Mouse (Mus musculus) left cerebral cortex, postnatal 14 days (tissue): ENCODE data around the gene Psd. TPM values are rescaled to one million over a fixed set of nuclear protein-coding genes. Genes with fewer than 3 reads are reported as not detected.

Source experiments
- DNase-seq, 2 experiments: peaks; one replicate each; pipeline ENCODE4 v3.0.0; 2021 to 2022; ENCODE audit warnings: low spot score in 2 of 2, mixed read lengths in 1 of 2
- intact Hi-C: fragments of 180-260 bp; cut with DNase I; formaldehyde crosslinking; loops from one replicate; pipeline ENCODE4 v1.15.1; 2025
- total RNA-seq, 2 experiments: library from RNA; stranded (reverse); gene quantifications; 2 replicates each; pipeline ENCODE4 v1.2.3; 2021

Psd gene
- total RNA-seq, 2 experiments from 2014 or later: 580 to 627 TPM

DNA sequence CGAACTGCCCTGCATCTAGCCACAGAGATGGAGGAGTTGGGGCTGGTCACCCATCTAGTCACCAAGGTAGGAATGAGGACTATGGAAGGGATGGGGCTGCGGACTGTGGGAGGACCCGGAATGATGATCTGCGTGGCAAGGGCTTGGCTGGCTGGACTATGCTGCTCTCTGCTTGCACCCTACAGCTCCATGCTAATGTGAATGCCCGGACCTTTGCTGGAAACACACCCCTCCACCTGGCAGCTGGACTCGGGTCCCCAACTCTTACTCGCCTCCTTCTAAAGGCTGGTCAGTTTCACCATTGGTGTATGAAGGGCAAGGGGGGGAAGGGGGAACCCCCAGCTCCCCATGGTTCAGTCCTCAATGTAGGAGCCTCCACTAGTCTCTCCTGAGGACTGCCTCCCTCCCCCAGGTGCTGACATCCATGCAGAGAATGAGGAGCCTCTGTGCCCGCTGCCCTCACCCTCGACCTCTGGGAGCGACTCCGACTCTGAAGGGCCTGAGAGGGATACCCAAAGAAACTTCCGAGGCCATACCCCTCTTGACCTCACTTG is 16.6 kb downstream of the Psd start:
- intact Hi-C loops: no loop called here
- DNase-seq: no peak

- intact Hi-C loops: loop anchor here (5.0 kb wide), 1 partner anchor 172 kb away; no protein-coding TSS in a partner anchor
- DNase-seq: no peak
These were observed 17.2 kb downstream of the Psd start for GRCm38 (mm10) chr19:46309651-46310305.

DNA sequence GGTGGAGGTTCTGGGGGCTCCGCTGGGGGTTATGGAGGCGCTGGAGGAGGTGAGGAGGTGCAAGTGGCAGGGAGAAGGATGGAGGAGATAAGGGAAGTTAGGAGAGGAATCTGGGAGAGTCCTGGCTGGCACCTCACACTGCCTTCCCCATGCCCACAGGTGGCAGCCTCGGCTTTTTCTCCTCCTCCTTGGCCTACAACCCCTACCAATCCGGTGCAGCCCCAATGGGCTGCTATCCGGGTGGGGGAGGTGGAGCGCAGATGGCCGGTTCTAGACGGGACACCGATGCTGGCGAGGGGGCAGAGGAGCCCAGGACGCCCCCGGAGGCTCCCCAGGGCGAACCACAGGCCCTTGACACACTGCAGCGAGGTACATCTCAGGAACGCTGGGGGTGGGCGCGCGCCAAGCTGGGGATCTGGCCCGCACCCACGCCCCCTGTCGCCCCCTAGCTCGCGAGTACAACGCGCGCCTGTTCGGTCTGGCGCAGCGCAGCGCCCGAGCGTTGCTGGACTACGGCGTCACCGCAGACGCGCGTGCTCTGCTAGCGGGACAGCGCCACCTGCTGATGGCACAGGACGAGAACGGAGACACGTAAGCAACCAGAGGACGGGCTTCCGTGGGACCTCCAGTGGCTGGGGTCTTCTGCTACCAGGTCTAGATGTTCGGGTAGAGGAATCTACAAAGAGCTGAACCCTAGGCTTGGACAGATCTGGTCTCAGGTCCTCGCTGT is 18.1 kb downstream of the Psd start:
- intact Hi-C loops: loop anchor here (5.0 kb wide), 1 partner anchor 172 kb away; no protein-coding TSS in a partner anchor
- peak; percentile 87 to 93 for DNase-seq

DNA sequence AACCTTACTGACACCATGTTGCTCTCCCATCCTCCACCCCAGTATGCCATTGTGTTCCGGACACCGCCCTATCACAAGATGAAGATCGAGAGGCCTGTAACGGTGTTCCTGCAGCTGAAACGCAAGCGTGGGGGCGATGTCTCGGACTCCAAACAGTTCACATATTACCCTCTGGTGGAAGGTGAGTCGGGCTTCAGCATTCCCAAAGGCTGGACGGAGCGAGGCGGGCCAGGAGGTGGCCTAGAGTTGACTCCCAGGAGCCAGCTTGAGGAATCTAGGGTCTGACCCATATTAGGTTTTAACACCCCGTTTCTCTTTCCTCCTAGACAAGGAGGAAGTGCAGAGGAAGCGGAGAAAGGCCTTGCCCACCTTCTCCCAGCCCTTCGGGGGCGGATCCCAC is 18.7 kb downstream of the Psd start:
- intact Hi-C loops: loop anchor here (5.0 kb wide), 1 partner anchor 171 kb away; no protein-coding TSS in a partner anchor
- DNase-seq: no peak

GRCm38 (mm10) chr19:46307781-46308180 is 19.2 kb downstream of the Psd start:
- no peak for DNase-seq

GRCm38 (mm10) chr19:46306751-46307289 is 20.1 kb downstream of the Psd start:
- no peak for DNase-seq
- intact Hi-C loops: loop anchor here (5.0 kb wide), 1 partner anchor 170 kb away; no protein-coding TSS in a partner anchor

More at GRCm38 (mm10) chr19:46307781-46308180, 19.2 kb downstream of the Psd start:
- intact Hi-C loops: loop anchor here (5.0 kb wide), 1 partner anchor 170 kb away; no protein-coding TSS in a partner anchor

DNA sequence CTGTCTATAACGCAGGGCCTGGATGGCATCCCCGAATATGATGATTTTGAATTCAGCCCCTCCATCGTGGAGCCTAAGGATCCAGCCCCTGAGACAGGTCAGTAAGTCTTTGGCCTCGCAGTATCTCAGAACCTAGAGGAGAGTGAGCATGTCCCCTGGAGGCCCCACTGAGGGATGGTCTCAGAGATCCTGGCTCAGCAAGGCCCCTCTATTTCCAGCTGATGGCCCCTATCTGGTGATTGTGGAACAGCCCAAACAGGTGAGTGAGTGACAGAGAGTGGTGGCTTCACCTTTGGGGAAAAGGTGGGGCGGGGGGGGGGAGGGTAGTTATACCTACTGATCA is 20.7 kb downstream of the Psd start:
- no peak for DNase-seq
- intact Hi-C loops: loop anchor here (5.0 kb wide), 1 partner anchor 169 kb away; no protein-coding TSS in a partner anchor

- DNase-seq: peak in 1 of 2 experiments; percentile 74
- intact Hi-C loops: loop anchor here (5.0 kb wide), 1 partner anchor 168 kb away; no protein-coding TSS in a partner anchor
These were observed 21.3 kb downstream of the Psd start for GRCm38 (mm10) chr19:46305432-46306267.

GRCm38 (mm10) chr19:46304908-46305333 is 22.0 kb downstream of the Psd start:
- intact Hi-C loops: loop anchor here (5.0 kb wide), 1 partner anchor 168 kb away; no protein-coding TSS in a partner anchor
- no peak for DNase-seq

DNA sequence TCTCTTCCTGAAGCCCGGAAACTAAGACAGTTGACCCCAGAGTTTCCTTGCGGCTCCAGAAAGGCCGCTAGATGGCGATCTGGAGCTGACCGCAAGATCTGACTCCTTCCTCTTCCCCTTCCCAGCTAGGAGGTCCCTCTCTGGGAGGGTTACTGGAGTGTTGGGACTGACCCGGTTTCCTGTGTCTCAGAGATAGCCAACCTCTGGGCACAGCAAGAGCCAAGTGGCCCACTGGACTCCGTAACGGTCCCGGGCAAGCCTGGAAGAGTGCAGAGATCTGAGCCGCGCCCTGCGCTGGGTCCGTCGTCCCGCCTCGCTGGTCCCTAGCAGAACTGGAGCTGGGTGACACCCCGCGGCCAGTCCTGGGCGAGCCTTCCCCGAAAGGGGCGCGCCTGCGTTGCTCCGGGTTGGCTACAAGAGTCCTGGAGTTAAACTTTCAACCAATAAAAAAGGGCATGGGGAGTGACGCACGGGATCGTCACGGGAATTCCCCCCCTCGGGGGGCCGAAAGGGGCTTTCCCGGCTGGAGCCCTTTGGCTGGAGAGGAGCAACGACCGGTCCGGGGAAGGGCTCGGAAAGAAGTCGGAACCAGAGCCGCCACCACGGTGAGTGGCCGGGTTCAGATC is 22.6 kb downstream of the Psd start, which contains the start of gene Nfkb2:
Gene Nfkb2 (plus strand): TSS at position 105 of the 626 bp plus-strand sequence.
- DNase-seq: peak; percentile 79 to 81
- intact Hi-C loops: no loop called here

- intact Hi-C loops: no loop called here
- DNase-seq: no peak
These were observed 23.4 kb downstream of the Psd start for GRCm38 (mm10) chr19:46303251-46304215.

DNA sequence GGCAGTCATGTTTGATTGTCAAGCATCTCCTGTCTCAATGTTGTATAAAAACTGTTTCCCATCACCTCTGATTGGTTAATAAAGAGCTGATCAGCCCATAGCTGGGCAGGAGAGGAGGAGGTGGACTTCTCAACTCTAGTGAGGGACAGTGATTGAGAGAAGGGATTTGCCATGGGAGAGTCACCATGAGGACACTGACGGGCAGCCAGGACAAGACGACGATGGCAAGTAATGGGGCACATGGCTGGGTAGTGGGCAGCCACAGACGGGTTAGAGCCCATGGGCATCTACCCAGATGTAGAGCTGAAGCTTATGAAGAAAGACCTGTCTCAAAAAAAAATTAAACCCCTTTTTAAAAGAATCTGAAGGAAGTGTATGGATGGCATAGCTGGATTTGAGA is 24.4 kb downstream of the Psd start:
- no peak for DNase-seq
- intact Hi-C loops: no loop called here

DNA sequence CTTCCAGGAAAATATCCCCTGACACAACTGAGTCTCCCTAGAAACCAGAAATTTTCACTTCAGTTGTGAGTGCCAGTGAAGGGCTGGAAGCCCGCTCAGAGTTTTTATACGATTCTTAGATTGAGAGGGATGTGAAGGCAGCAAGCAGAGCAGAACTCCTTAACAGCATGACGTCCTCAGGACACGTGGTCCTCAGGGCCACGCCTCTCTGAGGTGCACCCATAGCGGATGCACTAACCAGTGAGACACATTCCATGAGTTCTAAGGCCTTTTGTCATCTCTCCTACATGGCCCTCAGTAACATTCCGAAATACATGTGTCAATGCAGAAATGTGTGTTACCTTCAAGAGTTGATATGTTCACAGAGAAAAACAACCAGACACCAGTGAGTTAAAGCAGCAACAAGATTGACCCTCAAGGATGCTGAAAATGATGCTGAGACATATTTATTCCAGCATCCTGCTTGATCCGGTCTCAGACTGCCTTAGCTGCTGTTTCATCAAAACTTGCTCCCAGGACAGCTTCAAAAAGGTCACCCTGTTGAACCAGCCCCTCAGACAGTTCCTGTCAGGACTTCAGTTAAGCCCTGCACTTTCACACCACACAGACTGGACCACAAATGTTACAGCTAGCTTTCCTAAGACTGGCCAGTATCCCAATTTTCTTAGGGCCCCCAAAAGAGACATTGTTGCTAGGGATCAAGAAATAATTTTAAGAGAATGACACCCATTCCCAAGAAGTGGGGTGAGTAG is 26.5 kb downstream of the Psd start:
- intact Hi-C loops: no loop called here

GRCm38 (mm10) chr19:46296938-46297337 is 30.0 kb downstream of the Psd start:
- DNase-seq: no peak
- intact Hi-C loops: no loop called here

More for the DNA sequence above, 26.5 kb downstream of the Psd start:
- no peak for DNase-seq

DNA sequence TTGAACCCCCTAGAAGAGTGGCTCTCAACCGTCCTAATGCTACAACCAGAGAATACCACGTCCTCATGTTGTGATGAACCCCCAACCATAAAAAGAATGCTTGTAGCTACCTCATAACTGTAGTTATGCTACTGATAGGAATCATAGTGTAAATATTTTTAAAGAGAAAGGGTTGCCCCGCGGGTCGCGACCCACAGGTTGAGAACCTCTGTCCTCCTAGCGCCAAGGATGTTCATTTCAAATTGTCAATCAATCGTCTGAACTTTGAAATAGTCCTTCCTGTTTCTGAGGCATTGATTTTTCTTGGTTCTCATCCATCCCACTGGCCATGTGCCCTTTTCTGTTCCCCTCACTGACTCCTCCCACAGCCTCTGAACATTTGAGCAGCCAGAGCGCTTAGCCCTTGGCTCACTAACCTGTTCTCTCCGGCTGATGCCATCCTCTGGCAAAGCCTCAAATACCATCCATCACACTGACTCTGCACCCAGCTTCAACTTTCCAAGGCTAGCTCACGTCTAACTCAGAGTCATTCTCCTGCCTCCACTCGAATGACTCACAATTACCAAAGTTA is 36.3 kb downstream of the Psd start:
- DNase-seq: no peak
- intact Hi-C loops: no loop called here

GRCm38 (mm10) chr19:46287566-46287965 is 39.4 kb downstream of the Psd start:
- no peak for DNase-seq
- intact Hi-C loops: no loop called here
